Mouse (Mus musculus) lung, adult 2 months (tissue): ENCODE measurements around the gene Ptpn14.

Experiments used
- CTCF ChIP-seq: fragments of 200-500 bp; IDR thresholded peaks from 2 replicates; pipeline ENCODE4 v1.5.1; 2011; ENCODE audit warnings: mild to moderate bottlenecking, low read length, control low read depth; ENCODE audit not compliant: insufficient read depth
- POLR2A ChIP-seq: fragments of 200-500 bp; IDR thresholded peaks from 2 replicates; pipeline ENCODE4 v1.6.1; 2011; ENCODE audit warnings: low read depth, mild to moderate bottlenecking, control low read depth, low read length, borderline replicate concordance; ENCODE audit errors: extremely low read depth

DNA sequence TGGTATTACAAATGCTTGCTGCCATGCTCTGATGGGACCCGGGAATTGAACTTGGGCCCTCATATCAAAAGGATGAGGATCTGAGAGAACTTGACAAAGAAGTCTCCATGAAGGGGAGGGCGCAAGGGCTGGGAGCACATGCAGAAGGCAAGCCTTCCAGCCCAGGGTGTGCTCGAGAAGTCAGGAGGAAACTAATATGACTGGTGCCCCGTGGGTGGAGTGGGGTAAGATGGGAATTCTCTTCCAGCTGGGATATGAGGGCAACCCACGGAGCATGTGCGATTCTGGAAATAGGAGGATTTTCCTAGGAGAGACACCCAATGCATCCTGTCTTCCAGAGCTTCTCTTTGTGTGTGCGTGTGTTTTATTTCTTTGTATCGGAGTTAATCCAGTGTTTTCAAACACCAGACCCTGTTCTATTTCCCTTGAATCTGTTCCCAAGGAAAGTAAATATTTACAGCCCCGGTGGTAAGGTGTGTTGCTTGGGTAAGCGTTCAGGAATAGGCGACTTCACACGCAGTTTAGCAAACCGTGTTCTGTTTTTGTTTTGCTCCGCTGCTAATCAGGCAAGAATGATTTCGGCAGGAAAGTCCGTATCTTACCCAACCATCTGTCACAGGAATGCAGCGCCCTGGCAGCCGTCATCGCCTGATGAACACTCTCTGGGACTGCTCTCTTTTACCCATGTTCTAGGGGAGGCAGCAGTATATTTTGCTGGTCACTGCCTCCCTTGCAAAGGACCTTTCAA is 28.4 kb downstream of the Ptpn14 start:
- TF ChIP-seq POLR2A: no peak
- no peak for TF ChIP-seq CTCF
